Mouse (Mus musculus) myocyte (in vitro differentiated cells): ENCODE results near the gene 1600002K03Rik.

ENCODE experiments used
- E2F4 ChIP-seq: IDR thresholded peaks from one replicate; pipeline ENCODE4 v1.6.1; 2011; ENCODE audit warnings: mild to moderate bottlenecking, control low read depth, moderate library complexity; ENCODE audit not compliant: insufficient read depth
- MAX ChIP-seq: IDR thresholded peaks from one replicate; pipeline ENCODE4 v1.6.1; 2011; ENCODE audit warnings: low read depth, mild to moderate bottlenecking, control low read depth
- MYOD1 ChIP-seq, 3 experiments: IDR thresholded peaks; one replicate each; pipeline ENCODE4 v1.6.1; 2011; ENCODE audit warnings: control low read depth in 2 of 3, low read depth in 2 of 3, mild to moderate bottlenecking in 2 of 3, moderate library complexity in 1 of 3; ENCODE audit not compliant: insufficient read length in 2 of 3, control insufficient read depth in 1 of 3
- MYOG ChIP-seq, 3 experiments: IDR thresholded peaks; one replicate each; pipeline ENCODE4 v1.6.1; 2011; ENCODE audit warnings: control low read depth in 2 of 3, low read depth in 2 of 3, mild to moderate bottlenecking in 2 of 3; ENCODE audit not compliant: insufficient read length in 2 of 3, control insufficient read depth in 1 of 3, insufficient read depth in 1 of 3
- POLR2A ChIP-seq: IDR thresholded peaks from one replicate; pipeline ENCODE4 v1.6.1; 2011; ENCODE audit warnings: low read depth, mild to moderate bottlenecking, control low read depth, moderate library complexity; ENCODE audit not compliant: insufficient read length
- USF1 ChIP-seq: IDR thresholded peaks from one replicate; pipeline ENCODE4 v1.6.1; 2011; ENCODE audit warnings: low read depth, mild to moderate bottlenecking, control low read depth, moderate library complexity

GRCm38 (mm10) chr10:80171252-80171651 is 1.5 kb upstream of the 1600002K03Rik start:
- TF ChIP-seq MAX (no peak), USF1 (no peak), POLR2A (no peak), MYOG (IDR thresholded peaks at IDR 0.05; ENCODE audit: control insufficient read depth in 1 of 3, insufficient read depth in 1 of 3, insufficient read length in 2 of 3, low read depth in 2 of 3) (no peak), E2F4 (no peak), MYOD1 (IDR thresholded peaks at IDR 0.05; ENCODE audit: control insufficient read depth in 1 of 3, insufficient read length in 2 of 3, low read depth in 2 of 3) (no peak)
